Mouse (Mus musculus) MEL (cell line): ENCODE results near the gene Tbc1d23. TPM values are rescaled to one million over a fixed set of nuclear protein-coding genes. Genes with fewer than 3 reads are reported as not detected.

Source experiments
- DNase-seq: peaks from one replicate; pipeline ENCODE4 v3.0.0; 2011; ENCODE audit warnings: low read depth, low spot score
- H3K27ac ChIP-seq: 2 replicates; pipeline ENCODE4 v1.5.1; 2012; ENCODE audit warnings: low read depth, mild to moderate bottlenecking, control low read depth, low read length, moderate library complexity; ENCODE audit not compliant: control insufficient read depth
- H3K27me3 ChIP-seq, 2 experiments: fragments of 150-350 bp in 1 of 2; sonication (generic) in 1 of 2; 2 replicates each; pipeline ENCODE4 v1.6.1; 2012; ENCODE audit warnings: low read length in 2 of 2, mild to moderate bottlenecking in 2 of 2, improper control_type of control experiment in 1 of 2, moderate library complexity in 1 of 2; ENCODE audit not compliant: insufficient read depth in 2 of 2, control insufficient read depth in 1 of 2
- H3K36me3 ChIP-seq, 2 experiments: 2 replicates each; pipeline ENCODE4 v1.6.1; 2012 to 2014; ENCODE audit warnings: low read length in 2 of 2, improper control_type of control experiment in 1 of 2, inconsistent platforms in 1 of 2, mild to moderate bottlenecking in 1 of 2; ENCODE audit not compliant: insufficient read depth in 2 of 2, control insufficient read depth in 1 of 2
- H3K4me1 ChIP-seq, 2 experiments: fragments of 150-350 bp in 1 of 2; sonication (generic) in 1 of 2; 2 replicates each; pipeline ENCODE4 v1.6.1; 2012; ENCODE audit warnings: low read length in 2 of 2, improper control_type of control experiment in 1 of 2, mild to moderate bottlenecking in 1 of 2; ENCODE audit not compliant: insufficient read depth in 2 of 2, control insufficient read depth in 1 of 2
- H3K4me3 ChIP-seq, 2 experiments: fragments of 150-350 bp in 1 of 2; sonication (generic) in 1 of 2; 2 replicates each; pipeline ENCODE4 v1.5.1; 2012; ENCODE audit warnings: low read depth in 2 of 2, low read length in 2 of 2, mild to moderate bottlenecking in 2 of 2, moderate library complexity in 2 of 2, control low read depth in 1 of 2, improper control_type of control experiment in 1 of 2; ENCODE audit not compliant: control insufficient read depth in 1 of 2, insufficient read depth in 1 of 2
- H3K79me2 ChIP-seq: 2 replicates; pipeline ENCODE4 v1.6.1; 2012; ENCODE audit warnings: mild to moderate bottlenecking, low read length, moderate library complexity; ENCODE audit not compliant: control insufficient read depth, poor library complexity, insufficient read depth
- H3K9ac ChIP-seq: 2 replicates; pipeline ENCODE4 v1.6.1; 2012; ENCODE audit warnings: low read depth, mild to moderate bottlenecking, control low read depth, low read length, moderate library complexity; ENCODE audit not compliant: control insufficient read depth, poor library complexity, severe bottlenecking
- H3K9me3 ChIP-seq: fragments of 150-350 bp; sonication (generic); replicated peaks from 2 replicates; pipeline ENCODE4 v1.6.1; 2012; ENCODE audit warnings: mild to moderate bottlenecking, low read length, improper control_type of control experiment, moderate library complexity; ENCODE audit not compliant: insufficient read depth
- CTCF ChIP-seq, 3 experiments: IDR thresholded peaks in 2 of 3; conservative IDR thresholded peaks in 1 of 3; 2 replicates each; pipeline ENCODE4 v1.5.1; 2011 to 2012; ENCODE audit warnings: low read length in 3 of 3, low read depth in 2 of 3, mild to moderate bottlenecking in 2 of 3, improper control_type of control experiment in 1 of 3, inconsistent platforms in 1 of 3, mixed read lengths in 1 of 3, moderate library complexity in 1 of 3; ENCODE audit not compliant: control insufficient read depth in 1 of 3, insufficient read depth in 1 of 3, poor library complexity in 1 of 3, severe bottlenecking in 1 of 3
- ELF1 ChIP-seq: IDR thresholded peaks from 2 replicates; pipeline ENCODE4 v1.6.1; 2014; ENCODE audit warnings: low read depth, mild to moderate bottlenecking, inconsistent platforms, low read length, improper control_type of control experiment, moderate library complexity
- EP300 ChIP-seq, 2 experiments: IDR thresholded peaks; 2 replicates each; pipeline ENCODE4 v1.6.1; 2011; ENCODE audit warnings: improper control_type of control experiment in 2 of 2, low read length in 2 of 2, low read depth in 1 of 2, mild to moderate bottlenecking in 1 of 2
- GABPA ChIP-seq: IDR thresholded peaks from 2 replicates; pipeline ENCODE4 v1.6.1; 2012; ENCODE audit warnings: low read depth, mild to moderate bottlenecking, inconsistent platforms, low read length, improper control_type of control experiment, moderate library complexity
- GATA1 ChIP-seq: IDR thresholded peaks from 2 replicates; pipeline ENCODE4 v1.6.1; 2011; ENCODE audit warnings: low read depth, low read length, improper control_type of control experiment
- HCFC1 ChIP-seq: IDR thresholded peaks from 2 replicates; pipeline ENCODE4 v1.6.1; 2012; ENCODE audit warnings: low read depth, mild to moderate bottlenecking, inconsistent platforms, low read length, improper control_type of control experiment, moderate library complexity
- MAFK ChIP-seq: IDR thresholded peaks from 2 replicates; pipeline ENCODE4 v1.6.1; 2011; ENCODE audit warnings: low read depth, mild to moderate bottlenecking, low read length, improper control_type of control experiment, borderline replicate concordance
- MEF2A ChIP-seq: IDR thresholded peaks from 2 replicates; pipeline ENCODE4 v1.6.1; 2014; ENCODE audit warnings: low read depth, mild to moderate bottlenecking, inconsistent platforms, low read length, improper control_type of control experiment; ENCODE audit not compliant: poor library complexity, insufficient replicate concordance, severe bottlenecking; ENCODE audit errors: extremely low read depth
- MXI1 ChIP-seq: IDR thresholded peaks from 2 replicates; pipeline ENCODE4 v1.6.1; 2011; ENCODE audit warnings: mild to moderate bottlenecking, low read depth, low read length, improper control_type of control experiment
- MYB ChIP-seq: IDR thresholded peaks from 2 replicates; pipeline ENCODE4 v1.6.1; 2011; ENCODE audit warnings: mild to moderate bottlenecking, low read depth, low read length, improper control_type of control experiment
- MYC ChIP-seq: IDR thresholded peaks from 2 replicates; pipeline ENCODE4 v1.6.1; 2011; ENCODE audit warnings: low read depth, mild to moderate bottlenecking, low read length, improper control_type of control experiment, moderate library complexity
- RAD21 ChIP-seq: IDR thresholded peaks from 2 replicates; pipeline ENCODE4 v1.6.1; 2011; ENCODE audit warnings: mild to moderate bottlenecking, low read depth, low read length, improper control_type of control experiment
- SMC3 ChIP-seq: IDR thresholded peaks from 2 replicates; pipeline ENCODE4 v1.6.1; 2011; ENCODE audit warnings: low read depth, low read length, improper control_type of control experiment
- USF2 ChIP-seq, 2 experiments: IDR thresholded peaks; 2 replicates each; pipeline ENCODE4 v1.6.1; 2011 to 2012; ENCODE audit warnings: improper control_type of control experiment in 2 of 2, low read length in 2 of 2, borderline replicate concordance in 1 of 2, inconsistent platforms in 1 of 2, low read depth in 1 of 2, mild to moderate bottlenecking in 1 of 2; ENCODE audit not compliant: insufficient read depth in 1 of 2
- ZKSCAN1 ChIP-seq: IDR thresholded peaks from 2 replicates; pipeline ENCODE4 v1.6.1; 2012; ENCODE audit warnings: low read depth, mild to moderate bottlenecking, inconsistent platforms, low read length, improper control_type of control experiment, moderate library complexity
- ZNF384 ChIP-seq: IDR thresholded peaks from 2 replicates; pipeline ENCODE4 v1.6.1; 2012; ENCODE audit warnings: low read depth, mild to moderate bottlenecking, inconsistent platforms, low read length, improper control_type of control experiment
- polyA plus RNA-seq, 2 experiments: library from polyadenylated mRNA; stranded (reverse) in 1 of 2; unstranded in 1 of 2; fragments of >175 nt in 1 of 2; fragments of >200 nt in 1 of 2; gene quantifications; 2 replicates each; pipeline versions ENCODE4 v1.2.1 to v1.2.4; 2012; ENCODE audit warnings: low replicate concordance in 2 of 2, low read depth in 1 of 2; ENCODE audit not compliant: insufficient read length in 2 of 2, insufficient read depth in 1 of 2, missing spikeins in 1 of 2
- total RNA-seq: library from RNA; depleted of rRNA; stranded (reverse); fragments of 300-350 nt; gene quantifications from 2 replicates; pipeline ENCODE4 v1.2.3, GENCODE M21; 2012

Tbc1d23 gene
- total and polyA plus RNA-seq, 3 experiments, result 16.9 to 18.1 TPM; not detected in 1

- TF ChIP-seq SMC3 (no peak), MYC (no peak)
- Histone ChIP-seq H3K27me3 (no peaks in the 10 kb centered on the region), H3K36me3 (peaks cover 3 to 9% of the 10 kb centered on the region in 2 experiments), H3K4me3 (no peak overlapping the region), H3K27ac (no peak overlapping the region), H3K4me1 (peaks cover 4 to 8% of the 10 kb centered on the region in 2 experiments), H3K9me3 (no peaks in the 10 kb centered on the region), H3K9ac (no peak overlapping the region), H3K79me2 (peaks cover 2% of the 10 kb centered on the region; the same call in 1 of the 2 replicates)
- no peak for DNase-seq
Measured at GRCm38 (mm10) chr16:57220361-57220760, 10.9 kb downstream of the Tbc1d23 start.

GRCm38 (mm10) chr16:57215957-57216356, 15.3 kb downstream of the Tbc1d23 start:
- H3K27ac ChIP-seq, result no peak overlapping the region
- H3K79me2 ChIP-seq, result no peaks in the 10 kb centered on the region; the same call in 1 of the 2 replicates
- H3K36me3 ChIP-seq, result peaks cover 0 to 9% of the 10 kb centered on the region in 2 experiments
- DNase-seq, result peak; percentile 72
- no peaks in the 10 kb centered on the region for H3K27me3 ChIP-seq
- TF ChIP-seq HCFC1 (no peak), SMC3 (no peak), ZKSCAN1 (no peak), USF2 (IDR thresholded peaks at IDR 0.05; ENCODE audit: borderline replicate concordance in 1 of 2, insufficient read depth in 1 of 2, low read depth in 1 of 2, low read length in 2 of 2) (no peak), ZNF384 (peak; percentile 58), ELF1 (peak; percentile 64; the same call in 1 of the 2 replicates), EP300 (IDR thresholded peaks at IDR 0.05; ENCODE audit: low read depth in 1 of 2, low read length in 2 of 2) (0 out of 4 replicates have a peak, but pooled peaks of 1 of the 2 experiments have one; percentile 57), MXI1 (peak; percentile 55; the same call in 1 of the 2 replicates)
- no peak overlapping the region for H3K4me3 ChIP-seq
- no peaks in the 10 kb centered on the region for H3K9me3 ChIP-seq
- H3K4me1 ChIP-seq, result peaks cover 8% of the 10 kb centered on the region in 2 experiments
- no peak overlapping the region for H3K9ac ChIP-seq

- no peak for TF ChIP-seq RAD21
- no peak for TF ChIP-seq CTCF (IDR thresholded peaks at IDR 0.05 in 2 of 3, conservative IDR thresholded peaks at IDR 0.05 in 1 of 3; ENCODE audit: control insufficient read depth in 1 of 3, insufficient read depth in 1 of 3, low read depth in 2 of 3, low read length in 3 of 3, poor library complexity in 1 of 3, severe bottlenecking in 1 of 3)
- no peak for TF ChIP-seq MAFK
- TF ChIP-seq EP300 (IDR thresholded peaks at IDR 0.05; ENCODE audit: low read depth in 1 of 2, low read length in 2 of 2), result no peak
- no peak for TF ChIP-seq MYB
- TF ChIP-seq MEF2A, result no peak
- TF ChIP-seq GATA1, result no peak
- no peak for TF ChIP-seq GABPA
- TF ChIP-seq MYC, result no peak
- Histone ChIP-seq H3K27me3 (no peaks in the 10 kb centered on the region), H3K79me2 (no peaks in the 10 kb centered on the region), H3K36me3 (peaks cover 0 to 5% of the 10 kb centered on the region in 2 experiments), H3K4me3 (no peak overlapping the region), H3K27ac (no peak overlapping the region), H3K9ac (no peak overlapping the region), H3K9me3 (no peaks in the 10 kb centered on the region), H3K4me1 (peaks cover 6 to 8% of the 10 kb centered on the region in 2 experiments)
- DNase-seq, result peak; percentile 66
Measured at GRCm38 (mm10) chr16:57211037-57211436, 20.3 kb downstream of the Tbc1d23 start.
